Mouse (Mus musculus) induced T-regulatory cell, adult 2 months (primary cell): ENCODE results near the gene Fam217a.
A peak's percentile ranks its signal among the peaks of the same experiment; 100 is the strongest.
"Not testable (repeated sequence)": the region's sequence is repeated elsewhere in the genome, so short reads cannot be mapped to it uniquely, and the experiment has no call there.

Experiments used
- DNase-seq: peaks from one replicate; pipeline ENCODE4 v3.0.0-alpha.2; 2012; ENCODE audit warnings: low read depth

The Fam217a gene

GRCm38 (mm10) chr13:34924210-34924609 is at the start of gene Fam217a, which contains the start of gene 4933417A18Rik:
Gene Fam217a, minus strand, starts transcription at chr13:34924310.
Gene 4933417A18Rik, plus strand, starts transcription at chr13:34924409.
- no peak for DNase-seq

DNA sequence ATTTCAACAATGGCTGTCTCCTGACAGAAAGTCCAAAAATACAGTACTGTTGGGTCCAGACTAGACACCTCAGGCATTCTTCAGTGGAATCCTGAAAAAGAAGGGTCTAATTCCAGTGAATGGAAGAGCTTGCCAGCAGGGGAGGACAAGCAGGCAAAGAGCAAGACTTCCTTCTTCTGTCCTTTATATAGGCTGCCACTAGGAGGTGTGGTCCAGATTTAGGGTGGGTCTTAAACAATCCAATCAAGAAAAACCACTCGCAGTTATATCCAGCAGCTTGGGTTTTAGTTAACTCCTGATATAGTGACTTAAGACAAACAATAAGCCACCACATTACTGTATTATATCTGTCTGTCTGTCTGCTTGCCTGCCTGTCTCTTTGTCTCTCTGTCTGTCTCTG is 49.7 kb upstream of the Fam217a start:
- peak; percentile 40 for DNase-seq

GRCm38 (mm10) chr13:34973149-34973548 is 49.0 kb upstream of the Fam217a start:
- DNase-seq: peak; percentile 73

DNA sequence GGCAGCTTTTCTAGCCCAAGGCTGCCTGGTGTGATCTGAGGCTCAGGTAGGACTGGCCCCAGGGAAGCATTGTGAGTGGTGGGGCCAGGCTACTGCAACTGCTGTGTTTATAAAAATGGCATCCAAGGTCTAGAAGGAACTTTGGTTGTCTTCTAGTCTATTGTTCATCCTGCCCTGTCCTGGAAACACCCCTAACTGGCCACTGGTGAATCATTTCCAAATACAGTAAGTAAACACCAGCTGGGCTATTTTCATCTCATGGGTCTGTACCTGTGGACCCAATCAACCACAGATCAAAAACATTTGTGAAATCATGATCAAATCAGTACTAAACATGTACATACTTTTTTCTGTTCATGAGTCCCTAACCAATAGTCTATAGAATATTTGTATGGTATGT is 48.3 kb upstream of the Fam217a start:
- not testable (repeated sequence) for DNase-seq

DNA sequence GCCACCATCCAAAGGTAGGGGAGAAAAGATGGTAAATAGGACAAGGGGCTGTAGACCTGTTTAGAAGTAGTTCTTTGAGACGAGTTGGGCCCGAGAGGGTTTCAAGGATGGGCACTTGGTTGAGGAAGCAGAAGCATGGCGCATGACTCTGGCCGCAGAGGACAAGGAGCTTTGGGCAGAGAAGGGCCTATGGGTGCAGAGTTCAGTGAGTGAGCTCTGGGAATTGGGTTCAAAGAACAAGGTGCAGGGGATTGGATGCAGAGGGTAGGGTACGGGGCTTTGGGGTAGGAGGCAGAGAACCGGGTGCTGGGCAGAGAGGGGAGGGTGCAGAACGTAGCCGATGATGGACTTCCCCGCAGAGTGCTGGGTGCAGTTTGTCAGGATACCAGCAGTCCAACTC is 41.5 kb upstream of the Fam217a start:
- DNase-seq: not testable (repeated sequence)

DNA sequence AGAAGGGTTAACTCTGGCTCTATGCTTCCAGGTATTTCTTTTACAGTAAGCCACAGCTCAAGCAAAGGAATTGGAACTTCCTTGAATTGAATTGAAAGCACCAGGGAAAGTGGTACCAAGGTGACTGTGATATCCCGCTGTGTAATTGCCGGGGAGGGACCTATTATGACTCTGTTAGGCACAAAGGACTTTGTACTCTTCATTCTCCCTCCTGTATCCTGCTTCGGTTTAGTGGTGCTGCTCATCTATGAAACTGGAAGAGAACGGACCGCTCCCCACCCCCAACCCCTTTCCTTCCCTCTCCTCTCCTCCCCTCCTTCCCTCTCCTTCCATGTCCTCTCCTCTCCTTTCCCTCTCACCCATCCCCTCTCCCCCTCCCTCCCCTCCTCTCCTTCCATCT is 40.8 kb upstream of the Fam217a start:
- DNase-seq: no peak

DNA sequence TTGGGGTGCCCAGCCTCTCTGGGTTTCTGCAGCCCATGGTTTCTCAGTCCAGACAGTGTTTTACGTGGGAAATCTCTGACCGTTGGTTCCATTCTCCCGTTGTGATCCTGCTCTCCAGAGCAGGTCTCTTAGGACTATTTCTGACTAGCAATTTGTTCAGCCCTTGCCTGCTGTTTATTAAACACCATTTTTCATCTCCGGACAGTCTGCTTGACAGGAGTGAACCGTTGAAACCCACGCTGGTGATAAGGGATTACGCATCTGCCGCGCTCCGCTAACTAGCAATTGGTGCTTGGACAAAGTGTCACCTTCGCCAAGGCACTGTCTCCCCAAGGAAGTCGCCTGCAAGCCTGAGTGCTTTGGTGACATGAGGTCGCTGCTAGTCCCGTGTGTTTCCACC is 40.3 kb upstream of the Fam217a start:
- no peak for DNase-seq

DNA sequence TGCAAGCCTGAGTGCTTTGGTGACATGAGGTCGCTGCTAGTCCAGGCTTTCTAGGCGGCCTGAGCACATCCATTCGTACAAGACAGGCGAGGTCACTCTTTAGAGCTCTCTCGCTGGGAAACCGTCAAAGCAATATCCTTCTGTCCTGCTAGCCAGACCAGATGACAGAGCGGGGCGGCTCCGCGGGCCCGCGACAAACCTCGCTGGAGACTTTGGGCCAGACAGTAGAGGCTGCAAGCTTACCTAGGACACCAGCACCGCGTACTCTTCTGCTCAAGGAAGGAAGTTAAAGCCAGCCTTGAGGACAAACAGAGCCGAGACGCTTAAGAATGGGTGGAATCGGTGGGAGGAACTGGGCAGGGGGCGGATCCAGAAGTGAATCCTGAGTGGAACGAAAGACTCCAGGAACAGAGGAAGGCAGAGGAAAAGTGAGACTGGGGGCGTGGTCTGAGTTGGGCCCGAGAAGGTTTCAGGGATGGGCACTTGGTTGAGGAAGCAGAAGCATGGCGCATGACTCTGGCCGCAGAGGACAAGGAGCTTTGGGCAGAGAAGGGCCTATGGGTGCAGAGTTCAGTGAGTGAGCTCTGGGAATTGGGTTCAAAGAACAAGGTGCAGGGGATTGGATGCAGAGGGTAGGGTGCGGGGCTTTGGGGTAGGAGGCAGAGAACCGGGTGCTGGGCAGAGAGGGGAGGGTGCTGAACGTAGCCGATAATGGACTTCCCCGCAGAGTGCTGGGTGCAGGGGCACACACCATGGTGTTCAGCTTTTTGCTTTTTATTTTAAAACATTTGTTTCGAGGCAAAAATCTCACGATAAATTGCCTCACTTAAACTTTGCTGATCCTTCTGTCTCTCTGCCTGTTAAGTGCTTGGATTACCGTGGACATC is 39.6 kb upstream of the Fam217a start, which contains the start of gene Eci3:
Gene Eci3, minus strand, starts transcription at position 300 of the 887 bp plus-strand sequence.
- no peak for DNase-seq

- DNase-seq: no peak
Measured at GRCm38 (mm10) chr13:34960996-34961770, 37.1 kb upstream of the Fam217a start.

DNA sequence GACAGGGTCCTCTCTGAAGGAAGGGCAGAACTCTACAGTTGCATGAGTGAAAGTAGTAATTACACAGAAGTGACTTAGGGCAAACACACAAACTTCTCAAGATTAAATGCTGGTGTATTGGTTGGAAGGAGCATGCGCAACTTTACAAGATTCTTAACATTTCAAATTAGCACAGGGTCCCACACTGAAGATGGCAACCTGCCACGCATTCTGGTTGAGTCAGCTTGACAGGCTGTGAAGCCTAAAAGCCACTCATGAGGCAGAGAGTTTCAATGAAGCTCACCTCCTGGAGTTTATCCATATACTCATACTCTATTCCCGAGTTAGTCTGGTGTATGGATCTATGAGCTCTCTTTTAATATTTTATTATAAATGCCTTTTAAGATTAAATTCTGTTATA is 34.0 kb upstream of the Fam217a start:
- DNase-seq: not testable (repeated sequence)

DNA sequence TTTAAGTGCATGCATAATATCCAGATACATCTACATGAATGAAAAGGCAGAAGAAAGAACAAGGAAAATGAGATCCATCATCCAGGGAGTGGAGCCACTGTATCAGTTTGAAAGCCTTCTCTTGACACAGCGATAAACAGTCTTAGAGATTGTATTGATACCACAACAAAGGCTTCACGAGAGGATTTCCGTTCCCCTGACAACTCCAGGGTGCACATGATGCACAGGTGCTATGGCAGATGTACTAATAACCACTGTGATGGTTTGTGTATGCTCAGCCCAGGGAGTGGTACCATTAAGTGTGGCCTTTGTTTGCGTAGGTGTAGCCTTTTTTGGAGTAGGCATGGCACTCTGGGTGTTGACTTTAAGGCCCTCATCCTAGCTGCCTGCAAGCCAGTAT is 32.8 kb upstream of the Fam217a start:
- peak; percentile 25 for DNase-seq

GRCm38 (mm10) chr13:34951437-34951836 is 27.3 kb upstream of the Fam217a start:
- not testable (repeated sequence) for DNase-seq

GRCm38 (mm10) chr13:34942370-34942769 is 18.3 kb upstream of the Fam217a start:
- no peak for DNase-seq

DNA sequence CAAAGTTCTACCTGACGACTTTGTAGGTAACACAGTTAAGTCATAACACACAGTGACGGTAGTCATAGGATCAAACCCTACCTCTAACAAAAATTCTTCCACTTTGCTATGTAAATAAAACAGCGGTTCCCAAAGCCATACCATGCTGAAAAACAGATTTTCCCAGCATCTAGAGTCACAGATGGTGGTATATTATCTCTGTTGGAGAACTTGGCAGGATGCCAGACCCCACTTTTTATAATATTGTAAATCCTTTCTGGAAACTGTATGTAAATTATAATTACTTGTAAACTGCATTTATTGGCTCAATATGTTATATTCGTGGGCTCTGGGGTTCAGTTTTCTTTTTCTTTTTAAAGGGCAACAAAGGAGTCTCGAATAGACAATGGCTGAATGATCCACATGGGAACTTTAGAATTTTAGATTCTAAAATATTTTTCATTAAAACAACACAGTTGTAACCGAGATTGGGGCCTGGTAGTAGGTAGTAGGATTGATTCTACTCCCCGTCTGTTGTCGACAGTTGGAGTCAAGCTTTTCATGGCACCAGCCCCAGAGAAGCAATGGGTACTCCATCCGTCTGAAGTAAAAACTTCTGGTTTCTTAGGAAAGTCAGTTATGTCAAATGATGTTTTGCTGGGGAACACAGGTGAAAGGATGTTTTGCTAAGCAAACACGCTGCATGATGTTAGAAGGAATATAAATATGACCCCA is 11.0 kb upstream of the Fam217a start:
- no peak for DNase-seq

GRCm38 (mm10) chr13:34916520-34917167 is 7.5 kb downstream of the Fam217a start:
- no peak for DNase-seq

DNA sequence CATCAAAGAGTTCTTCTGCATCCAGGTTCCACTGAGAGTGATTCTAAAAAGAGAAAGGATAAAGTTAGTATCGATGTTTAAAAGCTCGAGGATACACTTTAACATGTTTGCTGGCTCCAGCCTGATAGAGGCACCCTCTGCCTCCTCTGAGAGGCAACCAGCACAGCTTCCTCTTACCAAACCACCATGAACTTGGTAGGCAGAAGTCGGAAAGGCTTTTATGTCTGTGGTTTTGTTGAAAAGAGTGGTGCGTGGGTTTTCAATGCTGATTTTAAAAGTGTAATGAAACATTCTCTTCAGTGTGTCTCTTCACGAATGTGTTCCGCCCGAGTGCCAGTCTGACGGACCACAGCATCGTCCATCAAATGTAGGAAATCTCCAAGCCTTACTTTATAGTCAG is 9.5 kb downstream of the Fam217a start:
- peak; percentile 29 for DNase-seq

GRCm38 (mm10) chr13:34892871-34893270 is 31.2 kb downstream of the Fam217a start:
- DNase-seq: no peak

DNA sequence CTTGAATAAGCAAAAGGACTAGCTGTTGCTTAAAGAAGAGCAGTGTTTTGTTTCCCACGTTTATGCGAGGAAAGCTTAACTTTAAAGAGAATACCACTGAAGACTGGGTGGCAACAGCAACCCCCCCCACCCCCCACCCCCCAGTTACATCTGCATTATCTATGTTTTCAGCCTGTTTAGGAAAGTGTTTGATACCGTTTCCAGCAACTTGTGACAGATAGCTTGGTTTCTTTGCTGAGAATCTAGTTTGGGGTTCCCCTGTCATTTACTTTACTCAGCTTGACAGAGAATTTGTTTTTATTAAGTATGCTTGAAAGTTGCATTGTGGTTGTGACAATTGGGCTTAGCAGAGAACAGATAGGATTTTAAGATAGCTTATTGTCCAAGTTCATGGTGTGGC is 47.6 kb downstream of the Fam217a start:
- no peak for DNase-seq

- DNase-seq: no peak
Measured at GRCm38 (mm10) chr13:34875741-34876445, 48.2 kb downstream of the Fam217a start.

- peak; percentile 95 for DNase-seq
Measured at GRCm38 (mm10) chr13:34875166-34875710, 48.9 kb downstream of the Fam217a start, which contains the start of gene Prpf4b. Gene Prpf4b, plus strand, starts transcription at chr13:34875302.

DNA sequence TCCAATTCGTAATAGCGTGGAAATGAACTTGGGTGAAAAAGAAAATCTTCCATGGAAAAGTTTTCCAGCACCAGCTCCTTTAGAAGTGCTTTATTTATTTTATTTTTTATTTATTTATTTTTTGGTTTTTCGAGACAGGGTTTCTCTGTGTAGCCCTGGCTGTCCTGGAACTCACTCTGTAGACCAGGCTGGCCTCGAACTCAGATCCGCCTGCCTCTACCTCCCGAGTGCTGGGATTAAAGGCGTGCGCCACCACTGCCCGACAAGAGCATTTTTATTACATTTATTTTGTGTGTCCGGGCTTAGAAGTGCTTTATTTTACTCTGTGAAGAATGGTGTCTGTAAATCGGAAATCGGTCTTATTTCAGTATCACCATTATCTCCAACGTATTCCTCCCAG is 49.4 kb downstream of the Fam217a start:
- DNase-seq: not testable (repeated sequence)
